Mouse (Mus musculus) gastrocnemius, postnatal 14 days (tissue): ENCODE results near the gene Stap2. TPM values are rescaled to one million over a fixed set of nuclear protein-coding genes. Genes with fewer than 3 reads are reported as not detected.
A peak's percentile ranks its signal among the peaks of the same experiment; 100 is the strongest.

Source experiments
- DNase-seq: peaks from one replicate; pipeline ENCODE4 v3.0.0; 2021; ENCODE audit warnings: mixed read lengths
- intact Hi-C: fragments of 180-260 bp; cut with DNase I; formaldehyde crosslinking; loops from one replicate; pipeline ENCODE4 v1.15.1; 2025; ENCODE audit warnings: low total_unique reads
- long read RNA-seq, 2 experiments: library from polyadenylated mRNA; stranded (forward); transcript quantifications; one replicate each; pipeline ENCODE4 v2.0.0; 2021
- total RNA-seq, 2 experiments: library from RNA; stranded (reverse); gene quantifications; 2 replicates each; pipeline ENCODE4 v1.2.3; 2021

Gene Stap2
- total RNA-seq, result 1 to 10 TPM; 3.9 to 4.4 TPM
- long read RNA-seq, experiment 1, partial matches to known transcripts, result 1 of 3 reads
- long read RNA-seq, experiment 1, other reads (novel, unspliced or antisense), result 1 of 3 reads
- long read RNA-seq, experiment 2, partial matches to known transcripts, result 0 of 4 reads
- long read RNA-seq, experiment 2, other reads (novel, unspliced or antisense), result 1 of 4 reads

DNA sequence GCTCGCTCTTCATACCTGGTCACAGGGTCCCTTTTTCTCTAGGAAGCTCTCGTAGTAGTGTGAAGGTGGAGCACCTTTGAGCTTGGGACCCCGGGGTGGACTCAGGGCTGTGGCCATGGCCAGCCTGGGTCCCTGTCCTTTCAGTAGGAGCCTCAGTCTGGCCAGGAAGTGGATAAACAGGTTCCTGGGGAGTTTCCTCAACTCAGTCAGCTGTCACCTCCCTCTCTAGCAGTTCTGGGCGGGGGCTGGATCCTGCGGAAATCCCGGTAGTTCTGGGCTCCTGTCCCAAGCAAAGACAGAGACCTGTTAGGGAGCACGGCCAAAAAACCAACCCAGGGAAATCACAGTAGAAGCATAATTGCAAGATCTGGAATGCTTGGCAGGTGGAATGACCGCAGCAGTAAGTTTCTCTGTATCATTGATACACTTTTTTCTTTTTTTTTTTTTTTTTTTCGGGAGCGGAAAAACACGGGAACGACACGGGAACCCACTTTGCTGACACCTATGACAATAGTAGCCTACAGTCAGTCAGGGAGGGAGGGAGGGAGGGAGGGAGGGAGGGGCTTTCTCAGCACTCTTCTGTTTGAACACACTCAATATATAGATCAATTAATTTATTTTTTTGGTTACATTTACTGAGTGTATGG lies at the start of gene Stap2, which contains the start of gene Mpnd:
Gene Stap2, minus strand, starts transcription at position 170 of the 647 bp plus-strand sequence.
Gene Mpnd, plus strand, starts transcription at position 297 of the 647 bp plus-strand sequence.
- DNase-seq, result no peak
- intact Hi-C loops, result no loop called here

DNA sequence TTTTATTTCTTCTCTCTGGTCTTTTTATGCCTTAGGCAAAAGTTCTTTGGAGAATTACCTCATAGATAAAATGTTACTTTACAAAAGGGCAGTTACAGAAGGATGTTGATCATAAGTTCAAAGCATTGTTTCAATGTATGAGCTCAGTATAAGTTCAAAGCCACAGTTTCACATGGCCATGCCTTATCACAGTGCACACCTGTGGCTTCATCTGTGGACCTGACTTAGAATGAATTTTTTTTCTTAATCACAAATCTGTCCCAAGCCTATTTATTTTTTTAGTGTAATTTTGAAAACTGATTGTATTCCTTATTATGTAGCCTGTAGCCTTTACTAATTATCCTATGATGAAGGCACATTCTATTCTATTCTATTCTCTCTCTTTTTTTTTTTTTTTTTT lies 49.6 kb upstream of the Stap2 start:
- intact Hi-C loops, result no loop called here
- no peak for DNase-seq

- no peak for DNase-seq
- intact Hi-C loops, result no loop called here
Measured at GRCm38 (mm10) chr17:56051369-56051768, 46.0 kb upstream of the Stap2 start.

GRCm38 (mm10) chr17:56040857-56041163 lies 35.4 kb upstream of the Stap2 start:
- intact Hi-C loops, result no loop called here
- DNase-seq, result no peak

DNA sequence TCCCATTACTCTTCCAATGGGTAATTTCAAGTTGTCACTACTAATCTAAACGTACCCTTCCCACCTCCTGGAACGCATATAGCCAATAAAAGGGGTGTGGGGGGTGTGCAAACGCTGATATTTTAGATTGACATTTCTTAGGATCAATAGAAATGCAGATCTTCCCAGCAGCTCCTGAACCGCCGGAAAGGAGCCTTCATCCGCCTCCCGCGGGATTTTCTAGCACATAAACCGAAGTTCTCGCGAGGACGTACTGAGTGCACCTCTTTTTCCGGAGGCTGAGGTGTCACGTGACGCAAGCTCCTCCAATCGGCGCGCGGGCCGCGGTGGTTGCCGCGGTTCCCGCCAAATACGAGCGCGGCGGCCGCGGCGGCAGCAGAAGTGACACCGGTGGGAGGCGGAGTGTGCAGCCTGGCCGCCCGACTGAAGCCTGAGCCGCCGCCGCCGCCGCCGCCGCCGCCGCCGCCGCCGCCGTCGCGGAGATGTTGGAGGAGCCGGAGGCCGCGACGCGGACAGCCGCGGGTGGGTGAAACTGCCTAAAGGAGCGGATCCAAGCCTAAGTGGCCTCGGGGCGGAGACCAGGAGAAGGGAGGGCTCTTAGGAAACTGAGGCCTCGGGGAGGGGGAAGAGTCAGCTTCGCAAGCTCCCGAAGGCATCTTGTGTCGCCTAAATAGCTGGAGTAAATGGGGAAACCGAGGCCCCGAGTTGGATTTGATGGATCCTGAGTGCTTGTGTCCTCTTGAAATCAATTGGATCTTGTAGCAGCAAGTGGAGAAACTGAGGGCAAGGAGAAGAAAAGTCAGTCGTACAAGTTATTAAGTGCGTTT lies 34.9 kb upstream of the Stap2 start, which contains the start of gene Chaf1a:
Gene Chaf1a, plus strand, starts transcription at position 410 of the 827 bp plus-strand sequence.
- DNase-seq, result peak; percentile 96
- intact Hi-C loops, result no loop called here

GRCm38 (mm10) chr17:56039345-56039744 lies 34.0 kb upstream of the Stap2 start:
- intact Hi-C loops, result no loop called here
- DNase-seq, result no peak

- no peak for DNase-seq
- intact Hi-C loops, result no loop called here
Measured at GRCm38 (mm10) chr17:56038583-56039261, 33.3 kb upstream of the Stap2 start.

DNA sequence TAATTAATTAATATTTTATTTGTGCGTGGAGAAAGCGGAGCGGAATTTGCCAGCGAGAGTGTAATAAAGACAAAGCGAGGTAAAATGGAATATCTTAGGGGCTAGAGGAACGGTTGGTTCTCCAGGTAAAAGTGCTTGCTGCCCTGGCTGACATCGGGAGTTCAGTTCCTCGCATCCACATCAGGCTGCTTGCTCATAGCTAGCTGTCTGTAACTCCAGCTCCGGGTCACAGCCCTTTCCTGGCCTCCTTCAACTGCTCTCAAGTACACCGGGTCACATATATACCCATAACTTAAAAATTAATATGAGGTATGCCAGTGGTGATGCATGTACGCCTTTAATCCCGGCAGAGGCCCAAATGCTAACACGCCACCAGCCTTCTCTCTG lies 31.5 kb upstream of the Stap2 start:
- DNase-seq, result no peak
- intact Hi-C loops, result no loop called here

DNA sequence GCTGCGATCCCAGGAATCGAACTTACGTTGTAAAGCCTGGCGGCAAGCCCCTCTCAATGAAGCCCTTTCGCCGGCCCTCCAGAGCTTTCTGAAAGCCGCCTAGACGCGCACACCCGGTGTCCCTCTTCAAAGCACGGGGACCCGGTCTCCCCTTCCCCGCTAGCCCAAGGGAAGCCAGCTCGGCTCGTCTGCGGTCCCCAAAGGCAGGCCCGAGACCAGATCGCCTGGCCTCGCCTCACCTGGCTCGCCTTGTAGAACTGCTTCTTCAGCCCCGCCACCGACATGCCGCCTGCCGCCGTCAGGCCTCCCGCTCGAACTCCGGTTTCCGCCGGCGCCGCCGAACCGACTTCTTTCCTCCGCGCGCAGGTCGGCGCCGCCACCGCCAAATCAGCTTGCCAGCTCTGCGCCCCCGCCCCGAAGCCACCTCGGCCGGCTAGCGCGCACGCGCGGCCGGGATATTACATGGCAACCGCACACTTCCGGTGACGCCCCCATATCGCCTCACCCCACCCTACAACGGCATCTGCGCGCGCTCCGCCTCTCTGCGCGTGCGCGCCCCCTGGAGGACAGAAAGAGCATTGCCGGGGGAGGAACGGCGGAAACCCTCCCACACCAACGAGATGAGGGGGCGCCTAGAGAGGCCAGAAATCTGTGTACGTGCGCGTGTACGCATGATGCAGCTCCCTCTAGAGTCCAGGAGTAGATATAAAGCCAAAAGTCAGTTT lies 31.0 kb upstream of the Stap2 start, which contains the start of gene Sh3gl1:
Gene Sh3gl1, minus strand, starts transcription at position 460 of the 725 bp plus-strand sequence.
- intact Hi-C loops, result no loop called here
- peak; percentile 99 for DNase-seq

DNA sequence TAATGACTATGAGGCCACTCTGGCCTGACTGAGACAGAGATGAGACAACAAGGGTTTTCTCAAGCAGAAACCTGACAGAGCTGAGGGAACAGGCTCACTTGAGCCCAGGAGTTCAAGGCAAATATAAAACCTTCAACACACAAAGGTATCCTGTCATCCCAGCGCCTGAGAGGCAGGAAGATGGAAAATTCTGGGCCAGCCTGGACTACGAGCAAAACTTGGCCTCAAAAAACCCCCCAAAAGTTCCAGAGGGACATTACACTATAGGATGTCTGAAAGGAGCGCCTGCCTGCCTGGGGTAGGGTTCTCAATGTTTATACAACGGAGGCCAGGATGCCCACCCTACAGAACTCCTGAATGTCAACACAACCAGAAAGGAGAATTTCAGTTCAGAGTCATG lies 29.8 kb upstream of the Stap2 start:
- DNase-seq, result no peak
- intact Hi-C loops, result no loop called here

GRCm38 (mm10) chr17:56034726-56035100 lies 29.3 kb upstream of the Stap2 start:
- intact Hi-C loops, result no loop called here

GRCm38 (mm10) chr17:56034040-56034725 lies 28.8 kb upstream of the Stap2 start:
- intact Hi-C loops, result no loop called here
- DNase-seq, result peak; percentile 68

More at GRCm38 (mm10) chr17:56034726-56035100, 29.3 kb upstream of the Stap2 start:
- no peak for DNase-seq

- DNase-seq, result no peak
- intact Hi-C loops, result no loop called here
Measured at GRCm38 (mm10) chr17:56032831-56033230, 27.4 kb upstream of the Stap2 start.

GRCm38 (mm10) chr17:56032127-56032733 lies 26.8 kb upstream of the Stap2 start:
- intact Hi-C loops, result no loop called here
- DNase-seq, result no peak

DNA sequence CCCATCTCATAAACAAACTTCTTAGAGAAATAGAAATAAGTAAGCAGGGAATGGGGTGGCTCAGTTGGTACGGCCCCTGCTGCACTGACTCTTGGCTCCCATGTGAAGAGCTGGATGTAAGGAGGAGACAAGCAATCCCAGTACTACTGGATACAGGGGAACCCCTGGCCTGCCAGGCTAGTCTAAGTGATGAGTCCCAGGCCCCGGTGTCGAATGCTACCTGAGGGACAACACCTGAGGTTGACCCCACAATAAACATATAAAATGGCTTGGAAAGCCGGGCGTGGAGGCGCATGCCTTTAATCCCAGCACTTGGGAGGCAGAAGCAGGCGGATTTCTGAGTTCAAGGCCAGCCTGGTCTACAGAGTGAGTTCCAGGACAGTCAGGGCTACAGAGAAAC lies 26.0 kb upstream of the Stap2 start:
- intact Hi-C loops, result no loop called here

DNA sequence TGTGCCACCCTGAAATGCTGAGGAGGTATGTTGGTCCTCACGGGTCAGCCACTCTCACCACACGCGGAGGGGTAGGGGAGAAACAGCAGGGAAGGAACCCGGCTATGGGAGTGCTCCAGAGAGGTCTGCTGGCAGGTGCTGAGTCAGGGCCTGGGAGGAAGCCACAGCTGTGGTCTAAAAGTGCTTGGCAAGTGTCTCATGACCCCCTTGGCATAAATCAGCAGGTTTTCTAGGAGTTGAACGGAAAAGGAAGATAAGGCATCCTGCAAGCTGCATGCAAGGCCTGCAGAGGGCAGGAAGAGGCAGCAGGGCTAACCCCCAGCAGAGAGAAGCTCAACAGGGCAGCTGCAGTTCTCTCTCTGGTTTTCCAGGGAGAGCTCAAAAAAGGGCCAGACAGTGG lies 25.5 kb upstream of the Stap2 start:
- intact Hi-C loops, result no loop called here
- peak; percentile 43 for DNase-seq

More for the DNA sequence above, 26.0 kb upstream of the Stap2 start:
- DNase-seq, result no peak

GRCm38 (mm10) chr17:56030238-56030870 lies 25.0 kb upstream of the Stap2 start:
- intact Hi-C loops, result no loop called here
- DNase-seq, result no peak
